Mouse (Mus musculus) forebrain, embryonic 10.5 days (tissue): ENCODE measurements around the gene Mrpl28. TPM values are rescaled to one million over a fixed set of nuclear protein-coding genes. Genes with fewer than 3 reads are reported as not detected.
"Not testable (repeated sequence)": the region's sequence is repeated elsewhere in the genome, so short reads cannot be mapped to it uniquely, and the experiment has no call there.

Experiments
- DNase-seq: peaks from one replicate; pipeline ENCODE4 v3.0.0-alpha.2; 2017; ENCODE audit warnings: low spot score; ENCODE audit errors: extremely low spot score
- H3K27ac ChIP-seq: fragments of 300-500 bp; sonication (generic); 2 replicates; pipeline ENCODE4 v1.5.1; 2016; ENCODE audit warnings: mild to moderate bottlenecking
- H3K27me3 ChIP-seq: fragments of 300-500 bp; sonication (generic); 2 replicates; pipeline ENCODE4 v1.6.1; 2016; ENCODE audit warnings: mild to moderate bottlenecking; ENCODE audit not compliant: poor library complexity, severe bottlenecking
- H3K36me3 ChIP-seq: fragments of 300-500 bp; sonication (generic); replicated peaks from 2 replicates; pipeline ENCODE4 v1.6.1; 2016; ENCODE audit warnings: mild to moderate bottlenecking, moderate library complexity
- H3K4me1 ChIP-seq: fragments of 300-500 bp; sonication (generic); 2 replicates; pipeline ENCODE4 v1.6.1; 2016
- H3K4me3 ChIP-seq: fragments of 300-500 bp; sonication (generic); 2 replicates; pipeline ENCODE4 v1.5.1; 2016; ENCODE audit warnings: mild to moderate bottlenecking, moderate library complexity
- H3K9me3 ChIP-seq: fragments of 300-500 bp; sonication (generic); 2 replicates; pipeline ENCODE4 v1.6.1; 2016; ENCODE audit warnings: mild to moderate bottlenecking, moderate library complexity
- WGBS: fragments of 180-500 bp; shearing (Covaris S2); methylation state at CpG from one replicate; pipeline ENCODE4 v1.1.7; 2016; 5-methylcytosine and 5-hydroxymethylcytosine counted together
- polyA plus RNA-seq: library from polyadenylated mRNA; unstranded; fragments of >200 nt; fragmentation: Nextera tagmentation; extraction: Ambion mirVana; gene quantifications from 2 replicates; pipeline ENCODE4 v1.2.1, GENCODE M21; 2016

Mrpl28 gene
- polyA plus RNA-seq, 1 experiment from 2014 or later = 318 TPM

DNA sequence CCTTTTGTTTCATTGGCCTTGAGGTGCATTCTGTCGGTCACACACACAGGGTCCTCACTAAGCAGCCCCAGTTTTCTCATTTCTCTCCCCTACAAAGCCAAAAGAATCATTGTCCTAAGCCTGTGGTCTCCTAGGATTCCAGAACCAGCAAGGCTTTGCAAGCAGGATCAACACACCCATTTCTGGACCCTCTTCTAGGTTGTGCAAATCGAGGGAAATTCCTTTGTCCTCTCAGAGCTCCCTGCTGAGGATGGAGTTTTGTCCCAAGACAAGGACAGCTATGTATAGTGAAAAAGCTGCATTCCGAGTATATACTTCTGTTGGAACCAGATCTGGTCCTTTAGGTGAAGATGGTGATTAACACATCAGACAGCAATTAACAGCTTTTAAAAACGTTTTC, 13.1 kb upstream of the Mrpl28 start:
- 17% methylated on average over 4 of the region's 4 CpGs for WGBS
- DNase-seq = no peak
- Histone ChIP-seq H3K27ac (no peak overlapping the region), H3K27me3 (peaks cover 53% of the 10 kb centered on the region), H3K36me3 (no peaks in the 10 kb centered on the region), H3K4me1 (peaks cover 35% of the 10 kb centered on the region), H3K4me3 (no peak overlapping the region), H3K9me3 (no peaks in the 10 kb centered on the region)

DNA sequence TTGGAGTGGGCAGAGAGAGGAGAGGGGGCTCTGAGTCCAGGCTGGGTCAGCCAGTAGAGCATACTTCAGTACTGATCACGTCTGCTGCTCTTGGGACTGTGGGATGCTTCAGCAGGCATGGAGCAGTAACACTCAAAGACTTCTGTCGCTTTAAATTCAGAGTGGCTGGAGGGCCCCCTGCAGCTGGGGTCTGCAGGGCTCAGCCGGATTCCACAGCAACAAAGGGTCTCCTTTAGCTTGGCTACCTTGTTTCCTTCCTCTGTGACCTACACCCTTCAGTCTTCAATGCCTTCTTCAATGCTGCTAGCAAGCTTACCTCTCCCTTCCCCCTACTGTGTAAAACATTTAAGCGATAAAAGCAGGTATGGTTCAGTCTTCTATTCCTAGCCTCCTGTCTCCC, 12.3 kb upstream of the Mrpl28 start:
- Histone ChIP-seq H3K27ac (0 out of 2 replicates have a peak overlapping the region, but pooled peaks have one; percentile 54), H3K36me3 (no peaks in the 10 kb centered on the region), H3K4me3 (peak overlapping the region; percentile 9), H3K9me3 (no peaks in the 10 kb centered on the region), H3K27me3 (peaks cover 62% of the 10 kb centered on the region), H3K4me1 (peaks cover 35% of the 10 kb centered on the region)
- DNase-seq = no peak
- under 1% methylated on average over 4 of the region's 4 CpGs for WGBS

DNA sequence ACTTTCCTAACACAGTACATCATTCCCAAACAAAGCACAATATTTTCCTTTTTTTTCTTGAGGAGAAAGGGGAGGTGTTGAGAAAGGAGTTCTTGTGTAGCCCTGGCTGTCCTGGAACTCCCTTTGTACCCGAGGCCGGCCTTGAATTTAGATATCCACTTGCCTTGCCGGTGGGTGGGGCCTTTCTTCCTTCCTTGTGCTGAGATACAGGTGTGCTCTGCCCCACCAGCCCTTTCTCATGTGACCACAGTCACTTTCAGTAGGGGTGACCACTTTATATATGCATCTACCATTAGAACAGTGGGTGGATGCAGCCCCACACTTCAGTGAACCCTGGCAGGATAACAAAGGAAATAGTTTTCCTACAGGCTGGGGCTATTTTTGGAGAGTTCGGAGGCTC, 11.6 kb upstream of the Mrpl28 start:
- Histone ChIP-seq H3K27ac (no peak overlapping the region), H3K9me3 (no peaks in the 10 kb centered on the region), H3K36me3 (no peaks in the 10 kb centered on the region), H3K4me1 (peaks cover 35% of the 10 kb centered on the region), H3K4me3 (no peak overlapping the region), H3K27me3 (peaks cover 69% of the 10 kb centered on the region)
- no peak for DNase-seq
- 20% methylated on average over 4 of the region's 4 CpGs for WGBS

DNA sequence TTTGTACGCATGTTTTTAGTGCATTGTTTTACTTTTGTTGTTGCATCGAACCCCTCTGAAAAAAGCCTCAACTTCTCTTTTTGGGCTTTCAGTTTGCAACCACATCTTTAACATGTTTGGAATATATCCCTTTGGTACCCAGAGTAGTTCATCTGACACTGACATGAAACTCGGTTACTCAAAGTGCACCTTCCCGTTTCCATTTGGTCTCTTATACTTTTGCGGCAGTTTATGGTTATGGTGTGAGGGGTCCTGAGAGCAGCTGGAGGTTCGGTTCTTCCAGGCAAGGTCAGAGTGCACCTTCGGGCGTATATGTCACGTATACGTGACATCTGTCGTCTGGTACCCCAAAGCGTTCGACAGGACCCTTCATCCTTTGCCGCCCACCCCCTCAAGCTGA, 10.5 kb upstream of the Mrpl28 start:
- peaks cover 79% of the 10 kb centered on the region for H3K27me3 ChIP-seq
- peak overlapping the region; percentile 83; the same call in 1 of the 2 replicates for H3K27ac ChIP-seq
- H3K9me3 ChIP-seq = no peaks in the 10 kb centered on the region
- 19% methylated on average over 14 of the region's 14 CpGs for WGBS
- DNase-seq = no peak
- H3K4me3 ChIP-seq = peak overlapping the region; percentile 91
- H3K36me3 ChIP-seq = no peaks in the 10 kb centered on the region
- H3K4me1 ChIP-seq = peaks cover 35% of the 10 kb centered on the region

DNA sequence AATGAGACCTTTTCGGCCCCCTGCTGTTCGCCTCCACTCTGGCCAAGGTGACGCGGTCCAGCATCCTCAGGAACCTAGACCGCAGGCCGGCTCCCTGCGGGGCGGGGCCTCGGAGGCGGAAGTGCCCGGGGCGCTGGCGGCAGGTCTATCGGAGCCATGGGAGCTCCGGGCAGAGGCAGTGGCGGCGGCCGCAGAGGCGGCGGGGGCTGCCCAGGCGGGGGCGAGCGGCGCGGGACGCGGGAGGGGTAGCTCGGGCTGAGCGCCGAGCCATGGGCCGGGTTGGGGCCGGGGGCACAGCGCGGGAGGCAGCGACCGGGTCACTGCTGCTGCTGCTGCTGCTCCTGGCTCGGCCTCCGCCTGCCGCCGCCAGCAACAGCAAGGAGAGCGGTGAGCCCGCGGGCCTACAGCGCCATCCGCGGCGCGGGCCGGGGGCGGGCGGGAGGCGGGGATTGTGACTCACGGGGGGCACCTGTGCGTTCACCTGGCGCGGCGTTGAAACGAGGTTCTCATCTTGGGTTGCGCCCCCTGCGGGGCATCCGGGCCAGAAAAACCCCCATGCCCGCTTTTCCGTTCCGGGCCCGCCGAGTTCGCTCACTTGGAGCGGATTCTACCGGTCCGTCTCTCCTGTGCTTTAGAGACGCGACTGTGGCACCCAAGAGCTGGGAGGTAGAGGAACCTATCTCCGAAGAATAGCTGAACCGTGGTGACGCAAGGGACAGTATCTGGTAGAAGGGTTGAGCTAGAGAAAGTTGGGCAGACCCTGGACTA, 9.9 kb upstream of the Mrpl28 start, which contains the start of gene Tmem8:
Tmem8 (plus strand) TSS at position 119 of the 768 bp plus-strand sequence.
- Histone ChIP-seq H3K27me3 (peaks cover 85% of the 10 kb centered on the region), H3K27ac (peak within 1 kb of the TSS; percentile 83)
- WGBS = under 1% methylated on average over 63 of the region's 75 CpGs

DNA sequence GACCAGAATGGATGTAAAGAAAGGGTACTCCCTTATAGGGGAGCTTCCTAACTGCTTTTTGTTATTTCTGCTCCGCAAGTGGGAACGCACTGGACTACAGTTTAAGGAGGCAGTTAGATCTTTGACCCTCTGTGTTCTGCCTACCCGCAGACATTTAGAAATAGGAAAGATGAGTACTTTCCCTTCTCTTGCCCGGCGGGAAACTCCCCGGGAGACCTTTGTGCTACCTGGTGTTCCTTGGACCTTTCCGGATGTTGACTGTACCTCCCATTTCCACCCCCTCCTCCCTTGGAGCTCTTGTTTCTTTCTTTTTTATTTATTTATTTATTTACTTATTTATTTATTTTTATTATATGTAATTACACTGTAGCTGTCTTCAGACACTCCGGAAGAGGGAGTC, 9.2 kb upstream of the Mrpl28 start:
- no peak for DNase-seq
- H3K27me3 ChIP-seq = peaks cover 92% of the 10 kb centered on the region
- no peaks in the 10 kb centered on the region for H3K9me3 ChIP-seq
- H3K27ac ChIP-seq = no peak overlapping the region
- H3K36me3 ChIP-seq = no peaks in the 10 kb centered on the region
- 14% methylated on average over 8 of the region's 8 CpGs for WGBS
- peak overlapping the region; percentile 91 for H3K4me3 ChIP-seq
- peaks cover 35% of the 10 kb centered on the region for H3K4me1 ChIP-seq

More for the DNA sequence above, 9.9 kb upstream of the Mrpl28 start, which contains the start of gene Tmem8:
- H3K36me3 ChIP-seq = no peaks in the 10 kb centered on the region
- H3K9me3 ChIP-seq = no peaks in the 10 kb centered on the region
- peak; percentile 62 for DNase-seq
- peak within 1 kb of the TSS; percentile 91 for H3K4me3 ChIP-seq
- peaks cover 35% of the 10 kb centered on the region for H3K4me1 ChIP-seq

DNA sequence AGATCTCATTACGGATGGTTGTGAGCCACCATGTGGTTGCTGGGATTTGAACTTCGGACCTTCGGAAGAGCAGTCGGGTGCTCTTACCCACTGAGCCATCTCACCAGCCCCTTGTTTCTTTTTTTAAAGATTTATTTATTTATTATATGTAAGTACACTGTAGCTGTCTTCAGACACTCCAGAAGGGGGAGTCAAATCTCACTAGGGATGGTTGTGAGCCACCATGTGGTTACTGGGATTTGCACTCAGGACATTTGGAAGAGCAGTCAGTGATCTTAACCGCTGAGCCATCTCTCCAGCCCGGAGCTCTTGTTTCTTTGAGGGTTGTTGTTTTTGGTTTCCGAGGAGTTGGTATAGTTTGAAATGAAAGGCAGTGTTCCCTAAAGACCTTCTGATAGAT, 8.8 kb upstream of the Mrpl28 start:
- H3K27me3 ChIP-seq = peaks cover 96% of the 10 kb centered on the region
- 70% methylated on average over 7 of the region's 7 CpGs for WGBS

DNA sequence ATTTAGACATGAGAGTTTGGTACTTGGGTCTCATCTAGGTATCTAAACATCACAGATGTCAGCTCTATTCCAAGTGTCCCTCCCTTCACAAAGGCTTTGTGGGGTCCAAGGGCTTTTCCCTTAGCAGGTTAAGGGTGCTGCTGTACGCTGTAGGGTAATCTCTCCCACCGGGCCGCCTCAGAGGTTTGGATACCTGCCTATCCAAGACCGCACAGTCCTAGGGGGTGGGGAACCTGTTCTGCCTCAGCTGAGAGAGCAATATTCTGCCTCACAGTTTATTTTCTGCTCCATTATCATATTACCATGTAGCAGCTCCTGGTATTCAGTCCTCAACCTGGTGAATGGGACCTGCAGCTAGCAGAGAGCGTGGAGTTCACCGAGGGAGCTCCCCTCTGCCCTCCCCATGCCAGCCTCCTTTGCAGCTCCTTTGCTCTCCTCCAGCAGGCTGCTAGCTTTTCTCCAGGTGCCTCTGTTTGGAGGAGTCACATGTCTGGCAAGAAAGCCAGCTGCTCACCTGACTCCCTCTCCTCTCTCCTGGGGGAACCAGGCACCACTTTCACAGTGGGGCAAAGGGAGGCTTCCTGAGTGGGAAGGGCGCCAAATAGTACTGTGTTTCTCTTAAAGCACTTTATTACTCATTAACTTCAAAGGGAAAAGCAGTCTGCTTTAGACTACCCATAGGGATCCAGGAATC, 7.9 kb upstream of the Mrpl28 start:
- H3K27me3 ChIP-seq = peaks cover 95% of the 10 kb centered on the region
- H3K9me3 ChIP-seq = no peaks in the 10 kb centered on the region
- H3K4me3 ChIP-seq = no peak overlapping the region
- 86% methylated on average over 7 of the region's 7 CpGs for WGBS
- H3K4me1 ChIP-seq = peaks cover 36% of the 10 kb centered on the region
- no peaks in the 10 kb centered on the region for H3K36me3 ChIP-seq
- no peak overlapping the region for H3K27ac ChIP-seq
- DNase-seq = no peak

More for the DNA sequence above, 8.8 kb upstream of the Mrpl28 start:
- H3K36me3 ChIP-seq, H3K27ac ChIP-seq, H3K4me3 ChIP-seq, DNase-seq, H3K9me3 ChIP-seq: not testable (repeated sequence)
- peaks cover 35% of the 10 kb centered on the region for H3K4me1 ChIP-seq

DNA sequence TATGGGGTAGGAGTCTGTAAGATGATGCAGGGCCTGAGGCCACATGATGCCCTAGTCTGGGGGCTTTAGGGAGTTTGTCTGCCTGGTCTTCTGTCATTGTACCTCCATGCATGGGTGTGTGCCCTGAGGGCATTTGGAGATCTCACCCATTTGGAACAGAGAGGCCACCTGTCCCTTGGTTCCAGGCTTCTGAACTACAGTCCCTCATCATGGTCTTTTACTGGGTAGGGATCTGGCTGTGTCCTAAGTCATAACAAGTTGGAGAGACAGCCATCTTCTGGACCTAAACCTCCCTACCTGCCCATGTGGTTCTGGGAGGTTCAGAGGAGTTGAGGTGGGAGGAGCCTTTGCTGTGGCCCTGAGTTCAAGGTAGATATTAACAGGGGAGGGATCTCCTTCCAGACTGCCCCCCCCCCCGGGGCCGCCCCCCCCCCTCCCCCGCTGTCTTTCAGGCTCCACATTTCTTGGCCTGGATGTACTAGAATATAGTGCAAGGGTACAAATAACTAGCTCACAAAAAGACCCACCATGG, 7.3 kb upstream of the Mrpl28 start:
- Histone ChIP-seq H3K27me3 (peaks cover 88% of the 10 kb centered on the region), H3K4me3 (no peak overlapping the region), H3K4me1 (peaks cover 32% of the 10 kb centered on the region), H3K36me3 (no peaks in the 10 kb centered on the region), H3K27ac (no peak overlapping the region), H3K9me3 (no peaks in the 10 kb centered on the region)
- no peak for DNase-seq
- 55% methylated on average over 3 of the region's 3 CpGs for WGBS

DNA sequence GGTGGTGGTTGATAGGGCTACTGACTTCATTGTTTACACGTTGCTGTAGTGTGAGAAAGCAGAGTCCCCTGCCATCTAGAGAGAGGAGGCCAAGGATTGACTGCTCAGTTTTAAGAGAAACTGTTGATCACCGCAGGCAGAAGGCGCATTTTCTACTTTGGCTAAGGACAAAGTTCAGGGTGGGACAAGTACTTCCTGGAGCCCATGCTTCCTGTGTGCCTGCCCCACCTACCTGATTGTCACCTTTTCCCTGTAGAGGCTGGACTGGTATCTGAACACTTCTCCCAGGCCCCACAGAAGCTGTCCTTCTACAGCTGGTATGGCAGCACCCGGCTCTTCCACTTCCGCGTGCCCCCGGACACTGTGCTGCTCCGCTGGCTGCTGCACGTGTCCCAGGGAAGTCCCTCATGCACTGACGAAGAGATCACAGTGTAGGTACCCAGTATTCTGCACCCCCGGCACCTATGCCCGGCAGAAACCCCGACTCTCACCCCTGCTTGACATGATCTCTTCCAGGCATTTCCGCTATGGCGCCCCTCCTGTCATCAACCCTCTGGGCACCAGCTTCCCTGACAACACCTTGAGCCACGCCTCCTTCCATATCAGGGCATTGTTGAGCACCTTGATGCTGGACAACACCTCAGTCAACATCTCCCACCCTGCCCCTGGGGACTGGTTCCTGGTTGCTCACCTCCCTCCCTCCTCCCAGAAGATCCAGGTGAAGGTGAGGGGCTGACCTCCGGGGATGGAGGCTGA, 6.6 kb upstream of the Mrpl28 start:
- H3K27ac ChIP-seq = no peak overlapping the region
- H3K4me3 ChIP-seq = no peak overlapping the region
- DNase-seq = no peak
- peaks cover 25% of the 10 kb centered on the region for H3K4me1 ChIP-seq
- no peaks in the 10 kb centered on the region for H3K9me3 ChIP-seq
- peaks cover 82% of the 10 kb centered on the region for H3K27me3 ChIP-seq
- H3K36me3 ChIP-seq = no peaks in the 10 kb centered on the region
- 90% methylated on average over 17 of the region's 17 CpGs for WGBS

DNA sequence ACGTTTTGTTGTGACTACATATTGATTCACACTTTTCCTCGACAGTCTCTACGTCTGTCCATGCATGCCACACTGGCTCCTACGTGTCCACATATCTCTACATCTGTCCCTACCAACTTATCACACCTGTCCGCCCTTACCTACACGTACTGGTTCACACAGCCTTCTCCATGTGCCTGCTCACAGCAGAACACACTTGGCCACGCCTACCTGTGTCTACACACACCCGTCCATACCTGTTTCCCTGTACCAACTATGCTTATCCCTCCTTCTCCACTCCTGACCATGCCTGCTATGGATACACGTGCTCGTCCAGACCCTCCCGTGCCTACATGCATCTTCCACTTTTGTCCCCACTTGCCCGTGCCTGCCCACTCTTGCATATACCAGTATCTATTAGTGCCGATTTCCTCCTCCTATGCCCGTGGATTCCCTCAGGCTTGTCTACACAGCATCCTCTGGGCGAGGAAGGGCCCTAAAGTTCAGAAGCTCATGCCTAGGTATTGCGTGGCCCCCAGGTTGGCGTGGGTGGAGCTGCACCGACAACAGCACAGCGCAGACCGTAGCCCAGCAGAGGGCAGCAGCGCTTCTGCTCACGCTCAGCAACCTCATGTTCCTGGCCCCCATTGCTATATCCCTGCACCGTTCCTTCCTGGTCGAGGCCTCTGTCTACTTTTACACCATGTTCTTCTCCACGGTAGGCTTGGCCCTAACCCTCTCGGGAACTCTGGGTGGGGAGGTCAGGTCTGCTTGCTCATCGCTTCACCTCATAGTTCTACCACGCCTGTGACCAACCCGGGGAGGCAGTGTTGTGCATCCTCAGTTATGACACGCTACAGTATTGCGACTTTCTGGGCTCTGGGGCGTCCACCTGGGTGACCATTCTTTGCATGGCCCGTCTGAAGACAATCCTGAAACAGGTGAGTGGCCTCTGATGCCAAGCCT, 3.3 kb upstream of the Mrpl28 start:
- Histone ChIP-seq H3K27ac (no peak overlapping the region), H3K27me3 (peaks cover 48% of the 10 kb centered on the region), H3K4me3 (no peak overlapping the region), H3K9me3 (no peaks in the 10 kb centered on the region), H3K36me3 (peaks cover 6% of the 10 kb centered on the region), H3K4me1 (peaks cover 28% of the 10 kb centered on the region)
- WGBS = 52% methylated on average over 33 of the region's 33 CpGs
- DNase-seq = peak; percentile 55
